ENCODE assay signal across 8 mouse cellular contexts in the genomic region with DNA sequence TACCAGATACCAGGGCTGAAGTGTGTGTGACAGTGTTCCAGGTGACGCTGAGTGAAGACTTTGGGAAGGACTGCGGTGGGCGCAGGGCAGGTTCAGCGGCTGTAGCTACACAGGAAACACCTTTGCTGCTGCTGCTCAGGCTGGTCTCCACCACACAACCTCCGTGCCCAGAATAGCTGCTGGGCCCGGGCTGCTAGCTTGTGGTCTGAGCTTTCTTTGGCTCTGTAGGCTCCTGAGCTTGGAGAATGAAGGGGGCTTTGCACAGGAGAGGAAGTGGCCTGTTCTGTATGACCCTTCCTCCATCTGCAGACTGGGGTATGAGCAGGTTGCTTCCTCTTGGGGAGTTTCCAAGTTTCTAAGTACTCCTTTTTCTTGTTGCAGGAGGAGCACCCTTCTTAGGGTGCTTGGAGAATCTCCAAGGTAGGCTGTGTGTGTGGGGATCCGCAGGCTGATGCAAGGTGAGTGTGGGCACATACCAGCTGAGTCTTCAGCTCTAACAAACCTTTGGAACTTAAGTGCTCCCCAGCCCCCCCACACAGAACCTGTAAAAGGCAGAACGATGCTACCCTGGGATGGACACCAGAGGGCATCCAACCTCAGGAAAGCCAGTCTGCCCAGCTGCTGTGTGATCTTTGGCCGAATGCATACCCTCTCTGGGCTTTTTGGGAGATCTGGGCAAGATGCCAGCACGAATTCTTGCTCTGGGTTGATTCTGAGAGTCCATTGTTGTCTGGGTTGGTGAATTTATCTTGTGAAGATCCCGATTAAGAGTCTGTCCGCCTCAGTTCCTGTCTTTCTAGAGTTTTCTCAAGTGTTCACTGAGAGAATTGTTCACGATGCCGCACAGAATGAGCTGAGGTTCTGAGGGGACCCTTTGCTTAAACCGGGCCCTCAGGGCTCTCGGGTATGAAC.
DNase-seq lines count a peak whose midpoint lies in the region; ATAC-seq and TF ChIP-seq lines count a peak whose summit lies in the region.

No protein-coding gene starts in this region.

- H3K27ac ChIP-seq in intestine, postnatal 0 days (ENCODE audit: low read depth, low read length): no peak overlapping the region
- H3K27ac ChIP-seq in intestine, embryonic 16.5 days (ENCODE audit: low read length): no peak overlapping the region
- H3K27ac ChIP-seq in forebrain, embryonic 12.5 days: peak overlapping the region; percentile 94
- peak overlapping the region; percentile 83 for H3K27ac ChIP-seq in midbrain, embryonic 13.5 days

- peak; percentile 43 for TF ChIP-seq CTCF in intestine, postnatal 0 days (IDR thresholded peaks at IDR 0.05; ENCODE audit: low read depth)

- H3K9ac ChIP-seq in intestine, postnatal 0 days (ENCODE audit: low read depth, low read length): no peak overlapping the region
- no peak overlapping the region for H3K9ac ChIP-seq in intestine, embryonic 16.5 days (ENCODE audit: low read depth, low read length)
- H3K9ac ChIP-seq in forebrain, embryonic 12.5 days: 0 out of 2 replicates have a peak overlapping the region, but pooled peaks have one; percentile 40
- no peak overlapping the region for H3K9ac ChIP-seq in midbrain, embryonic 13.5 days (replicated peaks)

- peak; percentile 43 for DNase-seq in NIH3T3 (ENCODE audit: low read depth)
- no peak for DNase-seq in layer of hippocampus, adult 8-10 months (ENCODE audit: low spot score in 2 of 2)
- no peak for DNase-seq in urinary bladder, adult 18-20 months (ENCODE audit: low spot score in 2 of 2)
- DNase-seq in heart, postnatal 36 days: no peak

- 72% methylated on average over 16 of the region's 16 CpGs for WGBS in intestine, postnatal 0 days
- WGBS in intestine, embryonic 16.5 days: 72% methylated on average over 16 of the region's 16 CpGs
- 75% methylated on average over 16 of the region's 16 CpGs for WGBS in forebrain, embryonic 12.5 days
- 72% methylated on average over 16 of the region's 16 CpGs for WGBS in midbrain, embryonic 13.5 days

- H3K4me3 ChIP-seq in intestine, postnatal 0 days (ENCODE audit: low read depth, low read length): no peak overlapping the region
- H3K4me3 ChIP-seq in intestine, embryonic 16.5 days (ENCODE audit: low read length): no peak overlapping the region
- H3K4me3 ChIP-seq in forebrain, embryonic 12.5 days (replicated peaks): no peak overlapping the region
- H3K4me3 ChIP-seq in midbrain, embryonic 13.5 days (replicated peaks): no peak overlapping the region

- H3K36me3 ChIP-seq in intestine, postnatal 0 days (ENCODE audit: control insufficient read depth, insufficient read depth): no peaks in the 10 kb centered on the region
- H3K36me3 ChIP-seq in intestine, embryonic 16.5 days (ENCODE audit: control insufficient read depth, insufficient read depth, low read length): no peaks in the 10 kb centered on the region
- no peaks in the 10 kb centered on the region for H3K36me3 ChIP-seq in forebrain, embryonic 12.5 days (replicated peaks)
- H3K36me3 ChIP-seq in midbrain, embryonic 13.5 days: no peaks in the 10 kb centered on the region

- no peak for ATAC-seq in intestine, postnatal 0 days
- ATAC-seq in intestine, embryonic 16.5 days: no peak
- ATAC-seq in forebrain, embryonic 12.5 days (ENCODE audit: low FRiP score): no peak
- ATAC-seq in midbrain, embryonic 13.5 days: no peak

- no peaks in the 10 kb centered on the region for H3K9me3 ChIP-seq in intestine, postnatal 0 days (ENCODE audit: control insufficient read depth)
- H3K9me3 ChIP-seq in intestine, embryonic 16.5 days (ENCODE audit: control insufficient read depth, low read length): no peaks in the 10 kb centered on the region
- H3K9me3 ChIP-seq in forebrain, embryonic 12.5 days: no peaks in the 10 kb centered on the region; the same call in 1 of the 2 replicates
- H3K9me3 ChIP-seq in midbrain, embryonic 13.5 days: no peaks in the 10 kb centered on the region; the same call in 1 of the 2 replicates

- intact Hi-C loops in heart, postnatal 36 days (cut with DNase I): loop anchor here (2.0 to 5.0 kb wide), 2 partner anchors 86 to 139 kb away; no protein-coding TSS in a partner anchor

- no peak overlapping the region for H3K4me2 ChIP-seq in intestine, postnatal 0 days (replicated peaks; ENCODE audit: low read depth)
- no peak overlapping the region for H3K4me2 ChIP-seq in intestine, embryonic 16.5 days (ENCODE audit: low read depth, low read length)
- no peak overlapping the region for H3K4me2 ChIP-seq in forebrain, embryonic 12.5 days
- H3K4me2 ChIP-seq in midbrain, embryonic 13.5 days (replicated peaks): no peak overlapping the region

- no peaks in the 10 kb centered on the region for H3K27me3 ChIP-seq in intestine, postnatal 0 days (replicated peaks; ENCODE audit: control insufficient read depth, insufficient read depth, low read length)
- no peaks in the 10 kb centered on the region for H3K27me3 ChIP-seq in intestine, embryonic 16.5 days (replicated peaks; ENCODE audit: control insufficient read depth, insufficient read depth, low read length)
- no peaks in the 10 kb centered on the region for H3K27me3 ChIP-seq in forebrain, embryonic 12.5 days
- no peaks in the 10 kb centered on the region for H3K27me3 ChIP-seq in midbrain, embryonic 13.5 days

- no peaks in the 10 kb centered on the region for H3K4me1 ChIP-seq in intestine, postnatal 0 days (replicated peaks; ENCODE audit: control insufficient read depth, insufficient read depth, low read length)
- peaks cover 14% of the 10 kb centered on the region for H3K4me1 ChIP-seq in intestine, embryonic 16.5 days (ENCODE audit: control insufficient read depth, insufficient read depth, low read length)
- peaks cover 41% of the 10 kb centered on the region for H3K4me1 ChIP-seq in forebrain, embryonic 12.5 days
- peaks cover 33% of the 10 kb centered on the region for H3K4me1 ChIP-seq in midbrain, embryonic 13.5 days (replicated peaks)

Comparison
In these comparisons a context has a peak if more than half of its experiments do, and no peak if none do; other contexts are left out.
1. H3K27ac ChIP-seq: peak in forebrain, embryonic 12.5 days (single experiment) and midbrain, embryonic 13.5 days (single experiment); none in intestine, postnatal 0 days (single experiment) and intestine, embryonic 16.5 days (single experiment).